Mouse (Mus musculus) c-Kit-positive CD71-positive TER-119-negative erythroid progenitor cells, embryonic 14.5 days (primary cell): ENCODE results near the gene Mitf.

Experiments
- DNase-seq: peaks from one replicate; pipeline ENCODE4 v3.0.0-alpha.2; 2013; ENCODE audit warnings: low read depth

Mitf gene

DNA sequence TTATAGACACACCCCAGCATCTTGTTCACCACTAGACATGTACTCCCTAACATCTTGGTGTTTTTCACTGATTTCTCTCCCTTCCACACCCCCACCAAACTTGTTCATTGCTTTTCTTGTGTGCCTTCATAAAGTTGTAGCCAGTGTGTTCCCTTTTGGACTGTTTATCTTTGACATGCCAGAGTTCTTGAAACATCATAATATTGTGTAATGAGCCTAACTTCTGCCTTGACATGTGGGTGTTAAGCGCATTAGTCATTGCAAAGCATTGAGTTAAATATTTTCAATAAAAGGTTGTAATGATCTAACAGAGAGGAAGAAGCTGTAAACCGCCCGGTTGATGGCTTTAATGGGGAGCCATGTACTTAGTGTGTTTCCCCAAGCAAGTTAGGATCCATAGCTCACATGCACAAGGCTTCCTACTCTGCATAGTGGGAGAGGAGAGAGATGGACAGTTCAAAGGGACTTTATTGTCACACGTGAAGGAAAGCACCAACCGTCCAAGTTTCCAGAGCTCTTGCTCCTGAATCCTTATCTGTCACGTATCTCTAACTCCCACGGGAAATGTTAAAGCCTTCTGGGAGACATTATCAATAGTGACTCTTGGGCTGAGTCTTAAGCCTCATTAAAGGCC is 19.9 kb downstream of the Mitf start:
- DNase-seq, result no peak

DNA sequence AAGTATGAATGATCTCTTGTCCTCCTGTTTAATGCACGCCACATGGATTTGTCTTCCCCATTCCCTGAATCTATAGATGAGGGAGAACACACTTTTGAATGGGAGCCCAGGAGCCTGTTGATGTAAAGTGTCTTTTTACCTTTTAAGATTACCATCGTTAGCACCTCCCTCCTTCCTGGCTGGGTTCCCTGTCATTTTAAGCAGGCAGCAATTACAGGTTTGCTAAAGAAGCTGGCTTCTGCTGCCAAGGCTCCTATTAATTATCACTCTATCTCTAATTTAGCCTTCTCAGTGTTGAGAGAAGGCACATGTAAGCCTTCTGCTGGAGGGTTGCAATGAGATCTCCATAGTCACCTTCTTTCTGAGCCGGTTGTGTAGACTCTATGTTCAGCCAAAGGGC is 21.2 kb downstream of the Mitf start:
- no peak for DNase-seq

DNA sequence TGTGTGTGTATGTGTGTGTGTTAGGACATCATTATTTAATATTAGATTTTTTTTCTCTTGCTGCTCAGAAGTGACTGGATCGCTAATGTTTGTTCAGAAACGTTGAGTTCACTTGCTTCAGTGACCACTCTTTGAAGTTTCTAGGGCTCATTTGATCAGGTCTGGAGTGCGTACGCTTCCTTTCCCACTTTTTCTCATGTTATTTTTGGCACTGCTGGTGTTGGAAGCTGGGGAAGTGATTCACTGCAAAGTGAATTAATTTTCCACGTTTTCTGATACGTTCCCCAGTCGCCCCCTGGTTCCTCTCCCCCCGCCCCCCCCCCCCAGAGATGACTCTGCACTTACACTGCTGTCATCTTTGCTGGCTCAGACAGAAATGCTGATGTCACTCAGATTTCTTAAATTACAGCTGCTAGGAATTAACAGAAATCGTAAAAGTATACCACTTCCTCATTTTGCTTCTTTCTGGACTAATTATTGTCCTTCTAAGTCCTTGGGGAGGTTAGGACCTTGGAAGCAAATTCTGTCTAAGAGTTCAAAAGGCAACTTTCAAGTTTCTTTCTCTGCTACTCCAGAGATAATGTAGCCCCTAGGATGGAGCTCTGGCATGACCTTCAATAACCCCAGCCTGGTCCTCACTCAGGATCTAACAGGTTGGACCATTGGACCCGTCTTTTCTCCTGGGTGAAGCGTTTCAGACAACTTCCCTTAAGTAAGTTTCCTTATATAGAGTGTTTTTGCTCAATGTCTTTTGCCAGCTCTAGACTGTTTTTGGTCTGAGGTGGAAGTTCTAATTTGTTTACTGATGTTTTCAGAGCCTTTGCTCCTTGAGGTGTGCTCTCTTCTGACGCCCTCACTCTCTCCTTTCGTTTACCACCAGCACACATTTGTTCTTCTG is 22.2 kb downstream of the Mitf start:
- DNase-seq, result no peak

DNA sequence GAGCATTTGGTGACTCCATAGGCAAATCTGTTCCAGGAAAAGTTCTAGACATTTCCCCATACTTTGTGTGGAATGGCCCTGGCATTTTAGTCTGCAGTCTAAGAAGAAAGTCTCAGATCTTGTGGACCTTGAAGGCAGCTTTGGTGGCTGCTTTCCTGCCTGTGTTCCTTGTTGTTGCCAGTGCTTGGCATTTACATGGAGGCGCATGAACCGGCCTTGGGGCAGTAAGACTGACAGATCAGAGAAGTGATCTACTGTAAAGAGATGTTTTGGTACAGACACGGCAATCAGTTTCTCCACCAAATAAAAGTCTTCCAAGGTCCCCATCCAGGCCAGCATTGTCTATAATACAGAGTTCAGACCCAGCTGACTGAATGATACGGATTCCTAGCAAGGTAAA is 25.6 kb downstream of the Mitf start:
- DNase-seq, result no peak

DNA sequence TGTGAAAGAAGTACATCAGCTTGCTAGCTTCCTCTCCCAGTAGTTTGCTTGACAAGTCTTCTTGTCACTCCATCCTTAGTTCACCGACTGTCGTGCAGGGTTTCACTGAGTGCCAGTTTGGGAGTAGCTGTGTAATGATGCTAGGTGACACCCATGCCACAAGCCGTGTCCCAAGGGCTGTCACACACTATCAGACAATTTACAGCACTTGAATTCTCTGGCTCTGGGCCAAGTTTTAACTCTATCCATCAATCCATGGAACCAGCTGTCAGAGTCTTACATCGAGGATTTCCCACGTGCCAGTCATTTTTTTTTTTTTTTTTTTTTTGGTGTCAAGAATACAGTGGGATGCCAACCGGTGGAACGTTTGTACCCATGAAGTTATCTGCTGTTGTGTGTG is 29.3 kb downstream of the Mitf start:
- DNase-seq, result no peak

DNA sequence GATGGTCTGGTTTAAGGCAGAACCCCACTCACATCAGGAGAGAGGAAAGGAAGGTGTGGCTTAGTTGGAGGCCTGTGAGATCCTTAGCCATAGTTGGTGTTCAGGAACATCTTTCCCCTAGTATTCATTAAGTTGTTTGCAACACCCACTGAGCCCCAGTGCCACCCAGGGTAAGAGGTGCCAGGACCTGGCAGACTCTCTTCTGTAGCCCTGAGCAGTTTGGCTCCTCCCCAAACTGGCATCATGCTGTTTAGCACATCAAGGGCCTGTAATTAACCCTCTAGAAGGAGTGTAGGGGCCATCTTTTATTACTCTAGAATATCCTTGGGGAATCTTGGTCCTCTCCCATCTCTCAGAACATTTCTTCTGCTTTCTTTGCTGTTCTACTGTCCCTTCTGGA is 30.9 kb downstream of the Mitf start:
- DNase-seq, result no peak

DNA sequence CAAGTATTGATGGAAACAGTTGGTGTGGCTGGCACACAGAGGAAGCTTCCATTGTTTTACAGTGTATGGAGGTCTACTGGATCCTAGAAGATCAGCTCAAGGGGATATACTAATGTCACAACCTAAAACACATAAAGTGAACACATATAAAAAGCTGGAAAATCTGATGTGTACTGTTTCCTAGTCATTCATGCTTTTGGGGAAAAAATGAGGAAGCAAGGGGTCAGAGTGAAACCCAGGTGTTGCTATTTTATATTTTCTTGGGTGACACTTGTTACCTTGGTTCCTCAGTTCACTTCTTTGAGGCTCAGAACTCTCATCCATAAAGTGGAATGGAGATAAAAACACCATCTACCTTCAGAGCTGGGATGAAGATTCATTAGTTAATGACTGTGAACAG is 32.7 kb downstream of the Mitf start:
- no peak for DNase-seq

DNA sequence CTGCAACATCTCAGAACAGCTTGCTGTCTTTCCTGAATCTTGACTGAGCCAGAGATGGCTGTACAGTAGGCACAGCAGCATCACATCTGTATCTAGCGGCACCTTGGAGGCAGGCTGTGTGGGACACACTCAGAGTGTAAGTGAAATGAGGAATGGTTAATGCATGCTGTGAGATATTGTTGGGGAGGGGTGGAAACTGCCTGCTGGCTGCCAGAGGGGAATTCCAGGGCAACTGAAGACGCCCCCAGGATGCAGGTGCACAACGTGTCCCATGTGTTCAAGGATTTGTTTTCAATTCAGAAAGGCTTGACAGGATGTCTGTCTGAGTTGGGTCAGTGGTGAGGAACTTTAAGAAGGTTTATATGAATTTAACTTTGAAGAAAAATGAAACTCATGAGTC is 37.3 kb downstream of the Mitf start:
- DNase-seq, result no peak

DNA sequence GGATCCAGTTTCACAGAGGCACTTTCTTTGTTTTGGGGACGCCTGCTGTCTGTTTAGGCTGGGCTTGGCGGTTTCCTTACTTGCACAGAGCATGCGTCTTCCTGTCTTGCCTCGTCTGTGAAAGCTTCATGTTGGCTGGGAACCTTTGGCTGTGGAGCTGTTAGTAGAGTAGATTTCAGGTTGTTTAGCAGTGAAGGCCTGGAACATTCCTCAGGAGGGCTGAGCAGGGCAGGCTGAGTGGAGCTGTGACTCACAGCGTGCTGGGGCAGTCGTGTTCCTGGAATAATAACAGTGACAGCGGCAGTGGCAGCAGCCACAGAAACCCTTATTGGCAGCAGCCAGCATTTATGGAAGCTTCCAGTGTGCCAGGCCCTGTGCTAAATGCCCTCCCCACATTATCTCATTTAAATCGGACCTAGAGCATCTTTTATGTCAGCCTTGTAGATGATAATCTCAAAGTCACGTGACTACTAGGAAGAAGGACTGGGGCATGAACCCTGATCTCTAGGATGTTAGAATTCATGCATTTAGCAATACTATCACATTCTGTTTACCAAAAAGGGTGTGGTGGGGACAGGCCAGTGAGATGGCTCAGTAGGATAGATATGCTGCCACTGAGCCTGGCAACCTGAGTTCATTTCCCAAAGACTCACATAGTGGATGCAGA is 41.5 kb downstream of the Mitf start:
- DNase-seq, result no peak

DNA sequence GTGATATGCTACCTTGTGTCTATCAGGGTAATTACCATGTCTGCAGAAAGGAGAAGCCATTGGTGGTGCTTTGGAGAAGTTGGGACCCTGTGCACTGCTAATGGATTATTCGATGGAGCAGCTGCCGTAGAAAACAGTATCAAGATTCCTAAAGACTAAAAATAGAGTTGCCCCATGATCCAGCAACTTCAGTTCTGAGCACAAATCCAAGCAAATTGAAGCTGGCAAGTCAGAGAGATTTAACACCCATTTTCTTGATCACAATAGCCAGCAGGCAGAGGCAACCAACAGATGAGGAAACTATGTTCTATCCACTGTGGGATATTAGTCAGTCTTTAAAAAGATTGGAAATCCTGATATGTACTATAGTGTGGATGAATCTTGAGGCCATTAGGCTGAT is 47.4 kb downstream of the Mitf start:
- no peak for DNase-seq

DNA sequence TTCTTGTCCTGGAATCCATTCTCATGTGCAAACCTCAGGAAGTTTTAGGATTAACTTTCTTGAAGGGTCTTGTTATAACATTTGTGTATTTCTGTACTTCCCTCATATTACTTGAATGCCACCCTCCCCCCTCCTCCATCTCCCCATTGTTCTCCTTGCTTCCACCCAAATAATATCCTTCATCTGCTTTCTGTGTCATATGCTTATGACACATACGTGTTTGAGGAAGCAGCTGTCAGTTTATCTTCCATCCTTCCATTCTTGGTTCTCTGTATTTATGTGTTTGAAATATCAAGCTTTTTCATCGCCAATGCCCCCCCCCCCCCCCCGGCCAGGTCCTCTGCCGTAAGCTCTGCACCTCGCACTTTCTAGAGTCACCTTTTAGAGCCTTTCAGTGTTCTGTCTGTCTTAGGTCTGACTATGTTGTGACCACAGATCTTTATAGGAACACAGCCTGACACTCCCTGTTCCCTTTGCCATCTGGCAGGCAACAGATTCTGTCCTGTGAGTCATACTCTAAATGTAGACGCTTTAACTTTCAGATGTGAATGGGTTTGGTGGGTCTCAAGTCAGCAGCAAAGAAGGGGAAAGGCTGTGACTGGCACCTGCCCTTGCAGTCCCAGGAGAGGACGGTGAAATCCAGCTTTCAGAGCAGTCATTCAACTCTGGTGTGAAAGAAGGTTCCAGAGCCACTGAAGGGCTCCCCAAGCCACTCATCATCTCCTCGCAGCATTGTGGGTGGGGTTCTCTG is 48.7 kb downstream of the Mitf start:
- no peak for DNase-seq

DNA sequence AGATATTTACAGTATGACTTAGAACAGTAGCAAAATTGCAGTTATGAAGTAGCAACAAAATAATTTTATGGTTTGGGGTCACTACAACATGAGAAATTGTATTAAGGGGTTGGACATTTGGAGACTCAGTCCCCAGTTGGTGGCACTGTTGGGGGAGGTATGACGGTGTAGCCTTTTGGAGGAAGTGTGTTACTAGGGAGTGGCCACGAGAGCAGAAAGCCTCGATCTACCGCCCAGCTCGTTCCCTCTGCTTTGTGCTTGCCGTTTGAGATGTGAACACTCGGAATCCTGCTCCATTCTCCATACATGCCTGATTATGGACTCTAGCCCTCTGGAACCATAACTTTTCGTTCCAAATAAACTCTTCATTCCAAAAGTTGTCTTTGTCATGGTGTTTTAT is 49.6 kb downstream of the Mitf start:
- no peak for DNase-seq

DNA sequence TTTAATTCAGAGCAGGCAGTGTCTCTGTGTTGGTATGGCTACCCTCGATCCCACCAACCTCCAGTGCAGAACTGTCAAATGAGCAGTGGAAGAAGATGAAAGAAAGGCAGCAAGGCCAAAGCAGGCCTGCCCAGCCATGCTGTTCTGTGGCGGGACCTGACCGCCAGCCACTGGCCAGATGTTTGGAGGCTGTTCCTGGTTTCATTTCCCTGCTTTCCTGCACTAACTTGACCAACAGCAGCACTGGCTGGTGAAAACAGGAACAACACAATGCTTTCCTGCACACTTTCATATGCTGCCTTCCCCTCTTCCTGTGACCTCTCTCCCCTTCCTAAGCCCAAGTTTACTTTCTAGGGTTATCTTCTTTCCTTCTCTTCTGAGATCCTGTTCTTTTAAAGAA is 50.8 kb downstream of the Mitf start:
- DNase-seq, result no peak

DNA sequence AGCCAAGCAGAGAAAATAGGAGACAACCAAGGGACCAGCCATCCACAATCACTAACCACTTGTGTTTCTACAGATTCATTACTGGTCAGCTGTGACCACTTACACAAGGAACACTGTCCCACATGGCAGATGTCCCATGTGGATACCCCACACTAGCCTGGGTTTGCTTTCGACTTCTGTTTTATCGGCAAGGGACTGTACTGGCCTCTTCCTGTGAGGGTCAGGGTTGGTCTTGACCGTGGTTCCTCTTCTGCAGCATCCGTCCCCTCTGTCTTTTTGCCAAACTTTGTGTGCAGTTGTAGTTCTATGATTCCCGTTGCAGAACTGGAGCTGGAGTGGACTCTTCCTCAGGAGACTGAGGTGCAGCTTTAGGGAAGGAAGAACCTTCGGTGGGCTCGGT is 59.7 kb downstream of the Mitf start:
- DNase-seq, result no peak

DNA sequence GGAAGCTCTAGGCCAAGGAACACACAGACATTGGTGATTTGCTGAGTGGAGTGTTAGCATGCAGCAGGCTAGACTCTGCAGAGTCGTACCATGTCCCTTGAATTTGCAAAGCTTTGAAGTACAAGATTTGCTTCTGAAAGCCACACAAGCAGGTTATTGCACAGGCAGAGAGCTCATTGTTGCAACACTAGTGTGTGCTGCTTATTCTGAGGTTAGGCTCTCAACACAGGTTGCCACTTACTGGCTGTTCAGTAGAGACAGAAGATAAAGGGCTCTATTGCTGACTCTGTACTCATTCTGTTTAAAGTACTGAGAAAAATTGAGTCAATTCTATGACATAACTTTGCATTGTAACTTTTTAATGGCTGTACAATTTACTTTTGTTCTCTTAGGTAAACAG is 61.2 kb downstream of the Mitf start:
- DNase-seq, result no peak

DNA sequence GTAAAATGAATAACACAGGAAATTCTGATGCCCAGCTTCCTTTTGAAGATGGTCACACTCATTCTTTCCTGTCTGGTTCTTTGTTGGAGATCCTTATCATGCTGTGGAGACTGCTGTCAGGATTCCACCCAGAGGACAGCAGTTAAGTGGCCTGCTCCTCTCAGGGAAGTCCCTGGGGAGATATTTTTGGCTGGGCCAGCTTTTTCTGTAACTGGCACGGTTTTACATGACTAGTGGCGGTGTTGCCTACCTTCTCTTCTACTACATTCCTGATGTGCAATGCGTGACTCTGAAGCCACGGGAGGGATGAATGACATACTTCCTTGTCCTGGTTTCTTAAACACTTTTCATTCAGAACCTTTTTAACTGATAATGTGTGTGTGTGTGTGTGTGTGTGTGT is 63.1 kb downstream of the Mitf start:
- no peak for DNase-seq

DNA sequence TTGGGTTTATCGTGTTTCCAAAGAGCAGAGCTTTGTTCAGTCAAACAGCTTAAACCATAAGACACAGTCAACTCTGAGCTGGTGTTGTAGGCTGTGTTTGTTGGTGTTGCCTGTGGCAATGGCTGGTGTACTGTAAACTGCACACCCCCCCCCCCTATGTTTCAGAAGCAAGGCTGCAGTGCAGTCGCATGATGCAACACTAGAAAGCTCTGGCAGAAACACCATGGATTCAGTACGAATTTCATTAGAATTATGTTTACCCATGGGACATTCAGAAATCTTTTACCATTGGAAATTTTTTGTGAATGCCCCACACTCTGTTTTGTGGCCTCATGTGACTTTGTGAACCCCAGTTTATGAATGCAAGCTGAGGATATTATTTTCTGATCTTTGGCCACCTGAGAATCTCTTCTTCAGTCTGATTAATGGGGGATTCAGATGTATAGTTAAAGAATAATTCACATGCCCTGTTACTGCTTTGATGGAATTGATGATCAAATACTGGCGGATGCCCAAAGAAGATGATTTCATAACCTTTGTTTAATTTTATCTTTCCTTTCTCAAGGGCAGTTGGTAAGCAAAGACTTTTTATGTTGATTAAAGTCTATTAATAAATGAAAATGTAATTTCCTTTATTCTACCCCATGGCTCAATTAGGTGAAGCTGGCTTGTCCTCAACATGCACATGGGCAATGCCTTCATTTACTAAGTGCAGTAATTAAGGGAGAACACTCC is 64.6 kb downstream of the Mitf start:
- no peak for DNase-seq

DNA sequence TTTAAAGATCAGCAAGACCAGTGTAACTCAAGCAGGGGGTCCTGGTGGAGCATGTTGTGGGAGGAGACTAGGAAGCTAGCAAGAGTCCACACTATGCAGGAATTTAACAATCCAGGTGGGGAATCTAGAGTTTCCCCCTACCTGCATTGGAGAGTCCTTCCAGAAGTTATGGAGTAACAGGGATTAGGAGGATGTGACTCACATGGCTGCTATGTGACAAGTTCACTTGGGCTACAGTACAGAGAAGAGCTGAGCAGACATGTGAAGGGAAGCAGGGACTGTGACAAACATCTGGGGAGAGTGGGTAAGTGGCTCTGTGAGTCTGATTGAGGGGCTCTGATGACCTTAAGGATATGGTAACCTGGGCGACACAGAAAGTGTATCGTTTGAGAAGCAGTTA is 66.2 kb downstream of the Mitf start:
- no peak for DNase-seq

DNA sequence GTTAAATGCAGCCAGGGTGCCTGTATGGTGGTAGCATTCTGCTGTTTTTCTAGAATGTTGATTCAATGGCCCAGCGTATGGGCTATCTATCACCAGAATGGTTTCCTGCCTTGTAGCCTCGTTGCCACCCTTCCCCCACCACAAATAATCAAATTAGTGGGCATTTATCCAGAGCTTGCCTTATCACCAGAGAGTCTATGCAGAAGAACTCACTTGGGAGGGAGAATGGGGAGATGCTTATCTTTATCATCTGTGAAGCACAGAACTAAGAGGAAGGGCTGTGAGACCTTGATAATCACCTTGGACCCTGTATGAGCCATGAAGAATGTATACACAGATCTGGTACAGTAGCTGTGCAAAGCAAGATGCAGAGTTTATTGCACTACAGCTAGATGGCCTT is 70.1 kb downstream of the Mitf start:
- DNase-seq, result no peak

DNA sequence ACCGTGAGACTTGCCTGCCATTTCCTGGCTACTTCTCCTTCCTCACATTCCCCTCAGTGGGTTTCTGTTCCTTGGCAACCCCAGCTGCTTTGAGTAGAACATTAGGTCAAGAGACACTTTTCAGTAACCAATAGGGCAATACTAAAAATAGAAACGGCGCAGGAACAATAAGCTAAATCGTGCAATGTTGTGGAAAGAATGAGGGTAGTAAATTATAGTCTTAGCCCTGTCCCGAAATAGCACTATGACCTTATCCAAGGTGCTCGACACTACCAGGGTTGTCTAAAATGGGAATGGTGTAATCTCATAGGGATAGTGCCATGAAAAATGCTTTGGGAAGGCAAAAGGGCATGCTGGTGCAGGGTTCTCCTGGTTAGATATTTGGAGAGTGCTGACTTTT is 70.6 kb downstream of the Mitf start:
- DNase-seq, result no peak

DNA sequence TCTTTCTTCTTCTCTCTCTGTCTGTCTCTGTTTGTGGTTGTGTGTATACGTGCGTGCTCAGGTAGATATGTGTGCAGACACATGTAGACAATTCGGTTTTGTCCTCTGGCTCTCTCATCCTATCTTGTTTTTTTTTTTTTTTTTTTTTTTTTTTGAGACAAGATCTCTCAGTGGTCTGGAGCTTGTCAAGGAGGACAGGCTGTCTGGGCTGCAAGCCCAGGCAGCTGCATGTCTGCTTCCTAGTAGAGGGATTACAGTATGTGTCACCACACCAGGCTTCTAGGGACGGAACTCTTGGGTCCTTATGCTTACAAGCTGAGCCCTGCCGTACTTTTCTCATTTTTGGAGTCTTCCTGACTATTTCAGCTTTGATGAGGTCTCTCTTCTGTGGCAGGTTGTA is 73.5 kb downstream of the Mitf start:
- no peak for DNase-seq

DNA sequence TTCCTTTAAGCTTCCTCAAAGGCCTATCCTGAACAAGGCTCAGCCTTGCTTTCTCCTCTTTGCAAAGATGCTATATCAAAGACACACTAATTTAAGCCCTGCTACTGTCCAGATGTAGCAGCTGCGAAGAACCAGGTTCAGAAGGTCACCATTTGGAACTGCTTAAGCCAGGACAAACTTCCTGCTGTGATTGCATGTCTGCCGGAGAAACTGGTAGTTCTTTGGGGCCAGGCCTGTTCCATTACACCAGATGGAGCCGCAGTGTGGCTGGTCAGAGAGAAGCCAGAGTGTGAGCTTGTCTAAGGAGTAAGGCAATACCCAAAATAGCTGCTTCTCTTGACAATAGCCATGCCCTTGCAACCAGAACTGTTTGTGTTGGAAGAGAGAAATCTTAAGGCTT is 75.1 kb downstream of the Mitf start:
- no peak for DNase-seq
